Mouse (Mus musculus): ENCODE measurements around the gene Klf12.

DNA sequence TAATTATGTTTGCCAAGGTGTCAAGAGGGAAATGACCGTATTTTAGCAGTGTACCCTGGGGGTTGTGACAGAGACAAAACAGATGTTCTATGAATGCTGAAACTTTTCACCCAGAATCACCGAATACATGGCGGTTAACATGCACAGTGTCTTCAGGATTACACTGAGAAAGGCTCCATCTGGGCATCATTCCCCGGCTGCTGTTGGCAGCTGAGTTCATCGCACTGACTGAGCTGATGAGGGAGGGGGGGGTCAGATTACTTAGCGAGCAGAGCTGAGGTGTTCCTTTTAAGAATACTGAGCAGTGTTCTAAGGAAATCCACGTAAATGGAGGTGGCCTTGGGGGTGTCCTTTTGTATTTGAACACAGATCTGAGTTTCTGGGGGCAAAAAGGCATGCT is 301.0 kb downstream of the Klf12 start:
- TF ChIP-seq CTCF (IDR thresholded peaks at IDR 0.05; ENCODE audit: low read depth) (no peak), EP300 (IDR thresholded peaks at IDR 0.05; ENCODE audit: low read depth) (no peak)
